Mouse (Mus musculus): ENCODE results near the gene Tmem163. TPM values are rescaled to one million over a fixed set of nuclear protein-coding genes. Genes with fewer than 3 reads are reported as not detected.

Gene Tmem163
- total and polyA plus RNA-seq, 2 experiments, result 0.09 to 0.35 TPM

DNA sequence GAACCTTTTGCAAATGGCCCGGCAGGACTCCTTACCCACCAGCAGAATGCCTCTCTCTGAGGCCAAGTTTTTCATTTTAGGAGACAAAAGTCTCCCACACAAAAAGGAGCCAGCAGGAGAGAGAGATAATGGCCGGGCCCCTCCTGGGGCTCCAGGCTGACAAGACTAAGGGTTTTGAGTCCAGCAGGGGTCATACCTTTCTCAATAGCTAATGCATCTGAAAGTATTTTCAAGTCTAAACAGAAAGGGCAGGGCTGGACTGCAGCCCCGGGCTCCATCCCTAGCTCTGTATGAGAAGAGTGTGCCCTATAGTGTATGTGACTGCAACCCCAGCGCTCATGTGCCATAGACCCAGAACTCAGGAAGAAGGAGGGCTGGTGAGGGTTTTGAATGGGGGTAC lies 103.7 kb downstream of the Tmem163 start:
- Histone ChIP-seq H3K27ac (replicated peaks; ENCODE audit: insufficient read depth, low read depth, low read length) (no peak overlapping the region), H3K4me1 (ENCODE audit: control insufficient read depth, insufficient read depth, low read length) (no peaks in the 10 kb centered on the region), H3K27me3 (ENCODE audit: control insufficient read depth, insufficient read depth, low read length) (no peaks in the 10 kb centered on the region), H3K4me3 (ENCODE audit: insufficient read depth, low read depth, low read length) (no peak overlapping the region), H3K9ac (ENCODE audit: low read depth, low read length) (no peak overlapping the region), H3K36me3 (ENCODE audit: control insufficient read depth, insufficient read depth, low read length) (no peaks in the 10 kb centered on the region), H3K79me2 (ENCODE audit: control insufficient read depth, insufficient read depth, low read length) (no peaks in the 10 kb centered on the region)
- TF ChIP-seq POLR2A (IDR thresholded peaks at IDR 0.05; ENCODE audit: extremely low read depth, insufficient read depth, low read length) (no peak), CTCF (IDR thresholded peaks at IDR 0.05; ENCODE audit: low read depth, low read length) (no peak)
- WGBS, result 60% methylated on average over 4 of the region's 4 CpGs
- DNase-seq (ENCODE audit: extremely low read depth, low read depth, low spot score), result no peak

DNA sequence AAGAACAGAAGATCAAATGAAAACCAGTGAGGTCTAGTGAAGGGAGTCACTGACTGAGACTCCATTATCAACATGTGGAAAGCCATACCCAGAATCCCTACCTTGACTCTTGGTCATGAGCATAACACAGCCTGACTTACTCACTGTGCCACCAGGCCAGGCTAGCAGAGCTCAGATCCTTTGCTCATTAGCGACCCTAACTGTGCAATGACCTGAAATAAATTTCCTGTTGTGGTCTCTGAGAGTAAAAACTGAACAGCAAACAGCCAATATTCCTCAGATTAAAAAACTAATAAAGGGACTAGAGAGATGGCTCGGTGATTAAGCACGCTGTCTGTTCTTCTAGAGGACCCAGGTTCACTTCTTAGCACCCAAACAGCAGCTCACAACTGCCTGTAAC lies 106.2 kb downstream of the Tmem163 start:
- WGBS, result 86% methylated on average over 3 of the region's 3 CpGs
- no peak overlapping the region for H3K4me3 ChIP-seq (ENCODE audit: insufficient read depth, low read depth, low read length)
- no peak overlapping the region for H3K27ac ChIP-seq (replicated peaks; ENCODE audit: insufficient read depth, low read depth, low read length)
- no peaks in the 10 kb centered on the region for H3K4me1 ChIP-seq (ENCODE audit: control insufficient read depth, insufficient read depth, low read length)
- no peaks in the 10 kb centered on the region for H3K27me3 ChIP-seq (ENCODE audit: control insufficient read depth, insufficient read depth, low read length)
- TF ChIP-seq POLR2A (IDR thresholded peaks at IDR 0.05; ENCODE audit: extremely low read depth, insufficient read depth, low read length) (no peak), CTCF (IDR thresholded peaks at IDR 0.05; ENCODE audit: low read depth, low read length) (no peak)
- DNase-seq (ENCODE audit: extremely low read depth, low read depth, low spot score), result no peak
- no peak overlapping the region for H3K9ac ChIP-seq (ENCODE audit: low read depth, low read length)
- no peaks in the 10 kb centered on the region for H3K79me2 ChIP-seq (ENCODE audit: control insufficient read depth, insufficient read depth, low read length)
- no peaks in the 10 kb centered on the region for H3K36me3 ChIP-seq (ENCODE audit: control insufficient read depth, insufficient read depth, low read length)

GRCm38 (mm10) chr1:127568641-127569040 lies 110.7 kb downstream of the Tmem163 start:
- no peaks in the 10 kb centered on the region for H3K4me1 ChIP-seq (ENCODE audit: control insufficient read depth, insufficient read depth, low read length)
- TF ChIP-seq POLR2A (IDR thresholded peaks at IDR 0.05; ENCODE audit: extremely low read depth, insufficient read depth, low read length), result no peak
- no peak for TF ChIP-seq CTCF (IDR thresholded peaks at IDR 0.05; ENCODE audit: low read depth, low read length)
- no peak overlapping the region for H3K27ac ChIP-seq (replicated peaks; ENCODE audit: insufficient read depth, low read depth, low read length)
- H3K27me3 ChIP-seq (ENCODE audit: control insufficient read depth, insufficient read depth, low read length), result no peaks in the 10 kb centered on the region
- no peak overlapping the region for H3K4me3 ChIP-seq (ENCODE audit: insufficient read depth, low read depth, low read length)
- no peaks in the 10 kb centered on the region for H3K79me2 ChIP-seq (ENCODE audit: control insufficient read depth, insufficient read depth, low read length)
- no peak overlapping the region for H3K9ac ChIP-seq (ENCODE audit: low read depth, low read length)
- DNase-seq (ENCODE audit: extremely low read depth, low read depth, low spot score), result no peak
- H3K36me3 ChIP-seq (ENCODE audit: control insufficient read depth, insufficient read depth, low read length), result no peaks in the 10 kb centered on the region
- 72% methylated on average over 3 of the region's 3 CpGs for WGBS

DNA sequence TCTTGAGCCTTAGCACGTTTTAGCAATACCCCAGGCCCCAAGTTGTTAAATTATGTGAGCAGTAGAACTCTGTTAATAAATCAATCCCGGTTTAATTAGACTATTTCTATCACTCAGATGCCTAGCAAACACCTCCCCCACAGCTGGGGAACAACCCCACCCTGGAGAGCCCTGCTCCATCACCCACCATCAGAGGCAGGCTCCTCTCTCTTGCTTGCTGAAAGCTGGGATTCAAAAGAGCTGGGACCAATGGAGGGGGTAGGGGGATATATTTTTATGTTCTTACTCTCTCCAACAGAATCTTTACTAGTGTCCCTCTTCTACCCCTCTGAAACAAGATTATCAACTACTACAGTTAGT lies 122.9 kb downstream of the Tmem163 start:
- H3K27ac ChIP-seq (replicated peaks; ENCODE audit: insufficient read depth, low read depth, low read length), result no peak overlapping the region
- H3K27me3 ChIP-seq (ENCODE audit: control insufficient read depth, insufficient read depth, low read length), result no peaks in the 10 kb centered on the region
- no peaks in the 10 kb centered on the region for H3K79me2 ChIP-seq (ENCODE audit: control insufficient read depth, insufficient read depth, low read length)
- no peak for TF ChIP-seq CTCF (IDR thresholded peaks at IDR 0.05; ENCODE audit: low read depth, low read length)
- TF ChIP-seq POLR2A (IDR thresholded peaks at IDR 0.05; ENCODE audit: extremely low read depth, insufficient read depth, low read length), result no peak
- H3K4me3 ChIP-seq (ENCODE audit: insufficient read depth, low read depth, low read length), result no peak overlapping the region
- H3K36me3 ChIP-seq (ENCODE audit: control insufficient read depth, insufficient read depth, low read length), result no peaks in the 10 kb centered on the region
- 50% methylated on average over 2 of the region's 2 CpGs for WGBS
- no peaks in the 10 kb centered on the region for H3K4me1 ChIP-seq (ENCODE audit: control insufficient read depth, insufficient read depth, low read length)
- no peak for DNase-seq (ENCODE audit: extremely low read depth, low read depth, low spot score)
- H3K9ac ChIP-seq (ENCODE audit: low read depth, low read length), result no peak overlapping the region

DNA sequence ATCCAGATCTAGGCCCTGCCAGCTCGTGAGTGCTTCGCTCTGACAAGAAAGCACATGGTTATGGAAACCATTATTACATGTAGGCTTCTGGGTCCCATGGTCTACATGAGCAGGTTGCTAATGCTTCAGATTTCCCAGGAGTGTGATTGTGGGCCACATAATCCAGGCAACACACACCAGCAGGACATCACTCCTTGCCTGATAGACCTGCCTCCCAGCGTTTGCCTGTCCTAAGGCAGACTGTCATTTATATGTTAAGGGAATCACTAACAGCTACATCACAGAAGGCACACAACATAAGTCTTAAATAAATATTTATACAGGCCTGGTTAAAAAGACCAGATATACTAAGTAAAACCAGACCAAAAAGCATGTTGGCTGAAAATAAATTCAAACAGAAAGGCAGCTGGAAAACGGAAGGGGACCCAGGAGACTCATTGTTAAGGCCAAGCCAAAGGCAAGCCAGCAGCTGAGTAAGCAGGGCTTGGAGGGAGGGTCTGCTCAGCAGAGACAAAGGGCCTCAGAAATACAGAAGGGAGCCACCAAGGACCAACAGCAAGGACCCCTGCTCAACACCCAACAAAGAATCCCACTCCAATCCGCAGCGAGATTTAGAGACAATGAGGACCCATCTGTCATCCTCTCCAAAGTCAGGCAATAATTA lies 123.4 kb downstream of the Tmem163 start:
- 70% methylated on average over 6 of the region's 6 CpGs for WGBS

DNA sequence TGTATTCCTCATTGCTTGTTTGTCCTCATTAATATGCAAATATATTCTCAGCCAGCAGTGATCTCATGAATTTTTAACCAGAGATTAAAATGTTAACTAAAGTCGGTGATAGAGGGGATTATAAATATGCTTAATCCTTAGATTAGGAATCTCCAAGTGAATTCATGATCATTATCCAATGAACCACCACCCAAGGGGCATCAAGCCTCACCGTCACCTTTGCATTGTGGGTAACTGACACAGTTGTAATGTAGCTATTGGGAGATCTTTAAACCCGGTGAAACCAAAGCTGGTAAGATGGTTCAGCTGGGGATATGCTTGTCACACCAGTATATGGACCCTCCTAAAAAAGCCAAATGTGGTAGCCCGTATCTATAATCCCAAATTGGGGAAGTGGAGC lies 131.3 kb downstream of the Tmem163 start:
- TF ChIP-seq POLR2A (IDR thresholded peaks at IDR 0.05; ENCODE audit: extremely low read depth, insufficient read depth, low read length), result no peak
- TF ChIP-seq CTCF (IDR thresholded peaks at IDR 0.05; ENCODE audit: low read depth, low read length), result no peak
- WGBS, result 81% methylated on average over 4 of the region's 4 CpGs
- no peak for DNase-seq (ENCODE audit: extremely low read depth, low read depth, low spot score)
- Histone ChIP-seq H3K4me3 (ENCODE audit: insufficient read depth, low read depth, low read length) (no peak overlapping the region), H3K36me3 (ENCODE audit: control insufficient read depth, insufficient read depth, low read length) (no peaks in the 10 kb centered on the region), H3K27ac (replicated peaks; ENCODE audit: insufficient read depth, low read depth, low read length) (no peak overlapping the region), H3K79me2 (ENCODE audit: control insufficient read depth, insufficient read depth, low read length) (no peaks in the 10 kb centered on the region), H3K9ac (ENCODE audit: low read depth, low read length) (no peak overlapping the region), H3K4me1 (ENCODE audit: control insufficient read depth, insufficient read depth, low read length) (no peaks in the 10 kb centered on the region), H3K27me3 (ENCODE audit: control insufficient read depth, insufficient read depth, low read length) (no peaks in the 10 kb centered on the region)

More for the DNA sequence above, 123.4 kb downstream of the Tmem163 start:
- no peak for DNase-seq (ENCODE audit: extremely low read depth, low read depth, low spot score)
- Histone ChIP-seq H3K4me1 (ENCODE audit: control insufficient read depth, insufficient read depth, low read length) (no peaks in the 10 kb centered on the region), H3K9ac (ENCODE audit: low read depth, low read length) (no peak overlapping the region), H3K79me2 (ENCODE audit: control insufficient read depth, insufficient read depth, low read length) (no peaks in the 10 kb centered on the region), H3K27ac (replicated peaks; ENCODE audit: insufficient read depth, low read depth, low read length) (no peak overlapping the region), H3K27me3 (ENCODE audit: control insufficient read depth, insufficient read depth, low read length) (no peaks in the 10 kb centered on the region), H3K36me3 (ENCODE audit: control insufficient read depth, insufficient read depth, low read length) (no peaks in the 10 kb centered on the region), H3K4me3 (ENCODE audit: insufficient read depth, low read depth, low read length) (no peak overlapping the region)
- TF ChIP-seq POLR2A (IDR thresholded peaks at IDR 0.05; ENCODE audit: extremely low read depth, insufficient read depth, low read length), result no peak
- no peak for TF ChIP-seq CTCF (IDR thresholded peaks at IDR 0.05; ENCODE audit: low read depth, low read length)
